Mouse (Mus musculus) midbrain, embryonic 14.5 days (tissue): ENCODE measurements around the gene Cbfa2t2. TPM values are rescaled to one million over a fixed set of nuclear protein-coding genes. Genes with fewer than 3 reads are reported as not detected.
"Not testable (repeated sequence)": the region's sequence is repeated elsewhere in the genome, so short reads cannot be mapped to it uniquely, and the experiment has no call there.

ENCODE experiments used
- ATAC-seq: fragments of 200-750 bp; cut with Nextera tagmentation; 2 replicates; pipeline ENCODE4 v1.8.0; 2017; ENCODE audit warnings: moderate number of reproducible peaks, moderate library complexity; ENCODE audit not compliant: low FRiP score, low TSS enrichment
- DNase-seq: peaks from one replicate; pipeline ENCODE4 v3.0.0-alpha.2; 2015
- H3K27ac ChIP-seq: fragments of 300-500 bp; sonication (generic); replicated peaks from 2 replicates; pipeline ENCODE4 v1.5.1; 2014; ENCODE audit warnings: mild to moderate bottlenecking, low read depth, low read length, moderate library complexity
- H3K27me3 ChIP-seq: fragments of 300-500 bp; sonication (generic); 2 replicates; pipeline ENCODE4 v1.6.1; 2014; ENCODE audit warnings: low read length, control low read depth, mixed read lengths; ENCODE audit not compliant: control insufficient read depth, insufficient read depth
- H3K36me3 ChIP-seq: fragments of 300-500 bp; sonication (generic); 2 replicates; pipeline ENCODE4 v1.6.1; 2014; ENCODE audit warnings: low read length, control low read depth; ENCODE audit not compliant: control insufficient read depth, insufficient read depth
- H3K4me1 ChIP-seq: fragments of 300-500 bp; sonication (generic); 2 replicates; pipeline ENCODE4 v1.6.1; 2014; ENCODE audit warnings: mild to moderate bottlenecking, antibody characterized with exemption, low read length, control low read depth; ENCODE audit not compliant: control insufficient read depth, insufficient read depth
- H3K4me2 ChIP-seq: fragments of 300-500 bp; sonication (generic); 2 replicates; pipeline ENCODE4 v1.6.1; 2014; ENCODE audit warnings: mild to moderate bottlenecking, low read length, moderate library complexity
- H3K4me3 ChIP-seq: fragments of 300-500 bp; sonication (generic); replicated peaks from 2 replicates; pipeline ENCODE4 v1.5.1; 2014; ENCODE audit warnings: low read depth, low read length
- H3K9ac ChIP-seq: fragments of 300-500 bp; sonication (generic); replicated peaks from 2 replicates; pipeline ENCODE4 v1.6.1; 2014; ENCODE audit warnings: mild to moderate bottlenecking, low read length, moderate library complexity
- H3K9me3 ChIP-seq: fragments of 300-500 bp; sonication (generic); 2 replicates; pipeline ENCODE4 v1.6.1; 2016; ENCODE audit warnings: low read length, control low read depth, mixed read lengths; ENCODE audit not compliant: control insufficient read depth
- WGBS: fragments of 180-500 bp; shearing (Covaris S2); extraction: QIAGEN DNeasy Blood & Tissue Kit; methylation state at CpG from one replicate; pipeline ENCODE4 v1.1.7; 2014; 5-methylcytosine and 5-hydroxymethylcytosine counted together
- polyA plus RNA-seq: library from polyadenylated mRNA; unstranded; fragments of >200 nt; fragmentation: Nextera tagmentation; extraction: Ambion mirVana; gene quantifications from 2 replicates; pipeline ENCODE4 v1.2.1, GENCODE M21; 2014

Cbfa2t2 gene
- polyA plus RNA-seq, 1 experiment from 2014 or later = 65.6 TPM

- Histone ChIP-seq H3K9ac (no peak overlapping the region), H3K27me3 (no peaks in the 10 kb centered on the region), H3K36me3 (no peaks in the 10 kb centered on the region), H3K27ac (no peak overlapping the region), H3K4me3 (no peak overlapping the region), H3K4me2 (no peak overlapping the region), H3K9me3 (no peaks in the 10 kb centered on the region), H3K4me1 (no peaks in the 10 kb centered on the region)
- WGBS = 68% methylated on average over 1 of the region's 1 CpGs
- ATAC-seq = no peak
- DNase-seq = no peak
Observed at GRCm38 (mm10) chr2:154474251-154475061, 38.2 kb downstream of the Cbfa2t2 start.

GRCm38 (mm10) chr2:154475062-154475349, 38.7 kb downstream of the Cbfa2t2 start:
- ATAC-seq (no peak), DNase-seq (no peak)
- H3K27ac ChIP-seq = no peak overlapping the region
- H3K4me1 ChIP-seq = no peaks in the 10 kb centered on the region
- no peaks in the 10 kb centered on the region for H3K27me3 ChIP-seq
- no peaks in the 10 kb centered on the region for H3K36me3 ChIP-seq
- H3K4me3 ChIP-seq = no peak overlapping the region
- no peak overlapping the region for H3K4me2 ChIP-seq
- no peaks in the 10 kb centered on the region for H3K9me3 ChIP-seq
- no peak overlapping the region for H3K9ac ChIP-seq
- 91% methylated on average over 1 of the region's 1 CpGs for WGBS

- H3K27me3 ChIP-seq = no peaks in the 10 kb centered on the region
- DNase-seq = no peak
- H3K36me3 ChIP-seq = no peaks in the 10 kb centered on the region
- 0 out of 2 replicates have a peak, but pooled peaks cover 4% of the 10 kb centered on the region for H3K4me1 ChIP-seq
- no peak overlapping the region for H3K4me3 ChIP-seq
- ATAC-seq = no peak
- no peak overlapping the region for H3K27ac ChIP-seq
- H3K9me3 ChIP-seq = no peaks in the 10 kb centered on the region
- 95% methylated on average over 7 of the region's 7 CpGs for WGBS
- no peak overlapping the region for H3K9ac ChIP-seq
- H3K4me2 ChIP-seq = no peak overlapping the region
Observed at GRCm38 (mm10) chr2:154475861-154476260, 39.6 kb downstream of the Cbfa2t2 start.

- DNase-seq = peak; percentile 42
Observed at GRCm38 (mm10) chr2:154477028-154477427, 40.7 kb downstream of the Cbfa2t2 start.

GRCm38 (mm10) chr2:154491788-154492187, 55.5 kb downstream of the Cbfa2t2 start:
- no peak overlapping the region for H3K9ac ChIP-seq
- no peaks in the 10 kb centered on the region for H3K27me3 ChIP-seq

More at GRCm38 (mm10) chr2:154477028-154477427, 40.7 kb downstream of the Cbfa2t2 start:
- Histone ChIP-seq H3K4me1 (0 out of 2 replicates have a peak, but pooled peaks cover 4% of the 10 kb centered on the region), H3K27ac (no peak overlapping the region), H3K36me3 (no peaks in the 10 kb centered on the region), H3K4me3 (no peak overlapping the region), H3K27me3 (no peaks in the 10 kb centered on the region), H3K9me3 (no peaks in the 10 kb centered on the region), H3K9ac (no peak overlapping the region), H3K4me2 (no peak overlapping the region)
- WGBS = 60% methylated on average over 3 of the region's 3 CpGs
- no peak for ATAC-seq

GRCm38 (mm10) chr2:154493559-154493958, 57.3 kb downstream of the Cbfa2t2 start:
- H3K27me3 ChIP-seq, H3K4me2 ChIP-seq, H3K4me3 ChIP-seq, H3K9ac ChIP-seq, H3K9me3 ChIP-seq, H3K36me3 ChIP-seq, DNase-seq, ATAC-seq, H3K4me1 ChIP-seq, H3K27ac ChIP-seq: not testable (repeated sequence)
- 58% methylated on average over 2 of the region's 2 CpGs for WGBS

More at GRCm38 (mm10) chr2:154491788-154492187, 55.5 kb downstream of the Cbfa2t2 start:
- DNase-seq (no peak), ATAC-seq (no peak)
- Histone ChIP-seq H3K4me1 (no peaks in the 10 kb centered on the region), H3K4me2 (no peak overlapping the region), H3K9me3 (no peaks in the 10 kb centered on the region), H3K36me3 (no peaks in the 10 kb centered on the region), H3K27ac (no peak overlapping the region), H3K4me3 (no peak overlapping the region)

- DNase-seq (no peak), ATAC-seq (no peak)
- H3K9me3 ChIP-seq = no peaks in the 10 kb centered on the region
- H3K4me2 ChIP-seq = no peak overlapping the region
- no peaks in the 10 kb centered on the region for H3K4me1 ChIP-seq
- H3K27me3 ChIP-seq = no peaks in the 10 kb centered on the region
- H3K4me3 ChIP-seq = no peak overlapping the region
- 0 out of 2 replicates have a peak overlapping the region, but pooled peaks have one; percentile 20 for H3K27ac ChIP-seq
- H3K36me3 ChIP-seq = no peaks in the 10 kb centered on the region
- WGBS = 97% methylated on average over 4 of the region's 4 CpGs
- no peak overlapping the region for H3K9ac ChIP-seq
Observed at GRCm38 (mm10) chr2:154495021-154495420, 58.7 kb downstream of the Cbfa2t2 start.

- H3K27me3 ChIP-seq = no peaks in the 10 kb centered on the region
- 71% methylated on average over 5 of the region's 5 CpGs for WGBS
- DNase-seq = no peak
Observed at GRCm38 (mm10) chr2:154498571-154498970, 62.3 kb downstream of the Cbfa2t2 start.

GRCm38 (mm10) chr2:154499717-154500247, 63.5 kb downstream of the Cbfa2t2 start:
- Histone ChIP-seq H3K36me3 (peaks cover 16% of the 10 kb centered on the region), H3K4me1 (no peaks in the 10 kb centered on the region), H3K4me2 (no peak overlapping the region), H3K9me3 (no peaks in the 10 kb centered on the region), H3K9ac (no peak overlapping the region), H3K4me3 (no peak overlapping the region), H3K27me3 (no peaks in the 10 kb centered on the region), H3K27ac (no peak overlapping the region)
- ATAC-seq (no peak), DNase-seq (no peak)
- 97% methylated on average over 2 of the region's 2 CpGs for WGBS

More at GRCm38 (mm10) chr2:154498571-154498970, 62.3 kb downstream of the Cbfa2t2 start:
- no peaks in the 10 kb centered on the region for H3K9me3 ChIP-seq
- H3K27ac ChIP-seq = no peak overlapping the region
- H3K4me2 ChIP-seq = no peak overlapping the region
- no peak overlapping the region for H3K4me3 ChIP-seq
- H3K36me3 ChIP-seq = 0 out of 2 replicates have a peak, but pooled peaks cover 9% of the 10 kb centered on the region
- ATAC-seq = no peak
- H3K9ac ChIP-seq = no peak overlapping the region
- no peaks in the 10 kb centered on the region for H3K4me1 ChIP-seq
